Mouse (Mus musculus) retina, postnatal 7 days (tissue): Measurements from ENCODE around the gene Mcm3.
"Not testable (repeated sequence)": the region's sequence is repeated elsewhere in the genome, so short reads cannot be mapped to it uniquely, and the experiment has no call there.

Experiments used
- DNase-seq: peaks from one replicate; pipeline ENCODE4 v3.0.0-alpha.2; 2012; ENCODE audit warnings: low read depth, low spot score

Mcm3 gene

GRCm38 (mm10) chr1:20804526-20804925, 15.6 kb downstream of the Mcm3 start:
- DNase-seq = no peak

- peak; percentile 25 for DNase-seq
Observed at GRCm38 (mm10) chr1:20801682-20802390, 18.3 kb downstream of the Mcm3 start.

- no peak for DNase-seq
Observed at GRCm38 (mm10) chr1:20801275-20801674, 18.8 kb downstream of the Mcm3 start.

GRCm38 (mm10) chr1:20795178-20795577, 24.9 kb downstream of the Mcm3 start:
- no peak for DNase-seq

GRCm38 (mm10) chr1:20794760-20795159, 25.4 kb downstream of the Mcm3 start:
- no peak for DNase-seq

GRCm38 (mm10) chr1:20791414-20791813, 28.7 kb downstream of the Mcm3 start:
- DNase-seq = no peak

- not testable (repeated sequence) for DNase-seq
Observed at GRCm38 (mm10) chr1:20790517-20790916, 29.6 kb downstream of the Mcm3 start, which contains the start of gene Il17f. Gene Il17f (minus strand): TSS chr1:20790617.

GRCm38 (mm10) chr1:20788419-20788818, 31.7 kb downstream of the Mcm3 start:
- no peak for DNase-seq

GRCm38 (mm10) chr1:20787046-20787445, 33.1 kb downstream of the Mcm3 start:
- no peak for DNase-seq

GRCm38 (mm10) chr1:20778366-20778765, 41.7 kb downstream of the Mcm3 start:
- DNase-seq = no peak

GRCm38 (mm10) chr1:20774026-20774730, 45.9 kb downstream of the Mcm3 start:
- DNase-seq = not testable (repeated sequence)

GRCm38 (mm10) chr1:20766526-20766925, 53.6 kb downstream of the Mcm3 start:
- no peak for DNase-seq

GRCm38 (mm10) chr1:20761411-20761810, 58.7 kb downstream of the Mcm3 start:
- DNase-seq = no peak

- DNase-seq = no peak
Observed at GRCm38 (mm10) chr1:20760331-20760730, 59.8 kb downstream of the Mcm3 start.

- DNase-seq = no peak
Observed at GRCm38 (mm10) chr1:20759799-20760198, 60.3 kb downstream of the Mcm3 start.

GRCm38 (mm10) chr1:20757586-20757985, 62.5 kb downstream of the Mcm3 start:
- DNase-seq = no peak

- no peak for DNase-seq
Observed at GRCm38 (mm10) chr1:20754439-20754838, 65.7 kb downstream of the Mcm3 start.
